Mouse (Mus musculus) thymus, postnatal 4 days (tissue): Measurements from ENCODE around the gene Mgat3.
A peak's percentile ranks its signal among the peaks of the same experiment; 100 is the strongest.

Experiments used
- DNase-seq: peaks from one replicate; pipeline ENCODE4 v3.0.0; 2021

The Mgat3 gene

DNA sequence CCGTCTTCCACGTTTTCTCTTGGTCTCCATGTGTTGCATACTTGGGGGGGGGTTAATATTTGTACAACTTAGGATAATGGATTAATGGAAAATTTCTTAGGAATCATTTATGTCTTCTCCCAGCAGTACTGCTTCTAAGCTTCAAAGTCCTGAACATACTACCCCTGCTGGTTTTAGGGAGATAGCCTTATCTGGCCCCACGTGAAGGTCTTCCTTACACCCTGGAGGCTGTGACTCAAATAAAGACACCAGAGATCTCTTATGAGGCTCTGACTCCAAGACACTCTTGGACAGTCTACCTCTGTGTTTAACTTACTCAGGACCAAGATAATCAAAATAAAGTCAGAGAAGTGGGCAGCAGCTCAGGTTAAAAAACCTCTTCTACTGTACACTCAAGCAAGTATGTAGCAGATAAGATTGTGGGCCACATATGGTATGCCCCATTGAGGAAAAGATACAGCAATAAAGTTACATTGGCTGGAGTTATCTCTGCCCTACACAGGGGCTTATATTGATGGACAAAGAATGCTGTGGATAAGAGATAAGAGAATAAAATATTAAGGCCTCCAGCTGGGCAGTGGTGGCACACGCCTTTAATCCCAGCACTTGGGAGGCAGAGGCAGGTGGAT, 8.7 kb downstream of the Mgat3 start:
- no peak for DNase-seq

DNA sequence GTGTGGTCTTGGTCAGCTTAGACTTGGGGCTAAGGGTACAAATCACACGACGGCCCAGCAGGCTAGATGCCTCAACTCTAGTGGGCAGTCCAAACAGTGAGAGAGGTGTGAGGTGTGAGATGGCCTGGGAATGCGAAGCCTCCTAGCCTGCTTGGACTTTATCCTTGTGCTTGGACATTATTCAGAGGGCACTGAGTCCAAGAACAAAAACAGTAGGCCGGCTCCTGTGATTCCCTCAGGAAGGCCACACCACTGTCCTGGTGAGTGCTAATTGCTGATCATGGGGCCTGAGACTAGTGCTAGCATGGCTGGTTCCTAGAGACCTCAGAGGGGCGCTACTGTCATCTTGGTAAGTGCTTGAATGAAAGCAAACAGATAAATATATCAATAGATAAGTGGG, 15.4 kb downstream of the Mgat3 start:
- DNase-seq, result no peak

DNA sequence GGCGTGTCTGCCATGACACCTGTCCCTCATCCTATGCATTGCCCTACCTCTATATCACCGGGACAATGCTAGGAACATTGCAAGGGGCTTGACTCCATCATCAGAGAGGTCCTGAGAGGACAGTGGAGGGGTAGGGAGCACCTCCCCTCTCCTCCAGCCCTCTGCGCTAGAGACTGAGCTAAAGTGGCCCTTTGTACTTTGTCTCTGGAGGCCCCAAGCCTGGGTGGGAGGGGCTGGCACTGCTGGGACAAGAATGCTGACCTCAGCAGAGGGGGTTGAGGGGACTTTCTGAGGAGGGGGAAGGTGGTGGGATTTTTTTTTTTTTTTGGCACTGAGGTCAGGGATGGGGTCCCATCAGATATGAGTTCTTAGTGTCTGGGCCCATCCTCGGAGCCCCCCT, 16.6 kb downstream of the Mgat3 start:
- DNase-seq, result no peak

DNA sequence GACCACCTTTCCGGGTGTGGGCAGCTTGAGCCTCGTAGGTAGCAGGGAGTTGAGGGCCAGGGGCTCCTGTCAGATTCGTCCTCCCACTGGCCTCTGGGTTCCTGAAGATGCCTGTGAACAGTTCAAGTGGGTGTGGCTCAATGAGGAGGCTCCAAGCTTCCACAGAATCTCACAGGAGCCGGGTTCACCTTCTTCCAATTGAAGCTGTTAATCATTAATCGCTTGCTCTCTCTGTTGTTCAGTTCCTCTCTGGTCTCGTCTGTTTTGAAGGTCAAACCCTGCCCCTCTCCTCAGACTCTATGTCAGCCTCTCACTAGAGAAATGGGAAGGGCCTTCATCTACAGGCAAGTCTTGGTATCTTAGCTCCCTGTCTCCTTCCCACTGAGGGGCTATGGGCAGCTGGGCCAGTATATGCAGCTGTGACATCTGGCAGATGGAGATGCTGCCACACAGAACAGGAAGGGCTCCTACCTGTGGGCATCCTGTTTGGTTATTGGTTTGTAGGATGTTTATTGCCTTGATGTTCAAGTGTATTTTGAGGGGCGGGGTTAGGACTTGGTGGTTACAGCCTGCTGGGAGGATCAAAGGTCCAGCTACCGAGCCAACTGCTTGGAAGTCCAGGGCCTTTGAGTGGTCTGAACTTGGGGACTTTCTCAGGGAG, 18.2 kb downstream of the Mgat3 start:
- DNase-seq, result no peak

DNA sequence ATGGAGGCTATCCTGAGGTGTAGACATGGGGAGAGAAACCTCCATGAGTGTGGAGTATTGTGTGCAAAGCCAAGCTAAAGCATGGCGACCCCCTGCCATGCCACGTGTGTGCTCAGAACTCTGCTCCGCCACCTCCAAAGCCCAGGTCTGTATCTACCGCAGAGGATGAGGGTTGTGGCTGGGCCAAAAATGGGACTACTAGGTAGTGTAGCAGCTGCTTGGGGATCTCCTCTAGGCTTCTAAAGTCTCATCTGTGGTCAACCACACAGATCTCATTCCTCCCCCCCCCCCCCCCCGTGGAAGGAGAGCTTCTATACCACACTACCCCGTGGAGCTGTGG, 18.7 kb downstream of the Mgat3 start:
- DNase-seq, result peak; percentile 63

DNA sequence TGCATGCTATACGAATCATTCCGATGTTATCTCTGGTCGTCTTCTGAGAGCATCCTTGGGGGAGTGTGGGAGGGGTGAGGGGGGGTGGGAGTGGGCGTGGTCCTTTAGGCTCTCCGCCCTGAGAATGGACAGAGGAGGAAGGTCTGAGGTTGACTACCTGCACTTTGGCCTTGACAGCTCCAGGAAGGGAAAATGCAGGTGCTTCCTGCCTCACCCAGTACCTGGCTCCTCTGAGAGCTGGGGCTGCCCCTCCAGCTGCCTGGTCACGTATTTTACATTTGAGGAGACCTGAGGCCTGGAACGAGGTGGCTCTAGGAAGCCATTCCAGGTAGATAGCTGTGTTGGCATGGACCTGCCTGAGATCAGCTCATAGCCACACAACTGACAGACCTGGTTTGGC, 19.3 kb downstream of the Mgat3 start:
- DNase-seq, result no peak

DNA sequence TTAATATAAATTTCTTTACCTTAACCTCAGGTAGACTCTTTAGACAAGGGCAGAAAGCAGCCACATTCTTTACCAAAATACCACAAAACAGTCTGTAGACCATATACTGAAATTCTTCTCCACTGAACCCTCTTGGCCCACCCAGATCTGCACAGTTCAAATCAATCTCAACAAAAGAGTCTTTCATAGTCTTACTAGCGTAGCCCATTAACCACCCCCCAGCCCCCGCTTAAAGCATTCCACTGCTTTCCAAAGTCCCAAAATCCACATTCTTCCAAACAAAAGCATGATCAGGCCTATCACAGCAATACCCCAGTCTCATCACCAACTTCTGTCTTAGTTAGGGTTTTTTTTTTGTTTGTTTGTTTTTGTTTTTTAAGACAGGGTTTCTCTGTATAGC, 26.0 kb downstream of the Mgat3 start:
- DNase-seq, result no peak

DNA sequence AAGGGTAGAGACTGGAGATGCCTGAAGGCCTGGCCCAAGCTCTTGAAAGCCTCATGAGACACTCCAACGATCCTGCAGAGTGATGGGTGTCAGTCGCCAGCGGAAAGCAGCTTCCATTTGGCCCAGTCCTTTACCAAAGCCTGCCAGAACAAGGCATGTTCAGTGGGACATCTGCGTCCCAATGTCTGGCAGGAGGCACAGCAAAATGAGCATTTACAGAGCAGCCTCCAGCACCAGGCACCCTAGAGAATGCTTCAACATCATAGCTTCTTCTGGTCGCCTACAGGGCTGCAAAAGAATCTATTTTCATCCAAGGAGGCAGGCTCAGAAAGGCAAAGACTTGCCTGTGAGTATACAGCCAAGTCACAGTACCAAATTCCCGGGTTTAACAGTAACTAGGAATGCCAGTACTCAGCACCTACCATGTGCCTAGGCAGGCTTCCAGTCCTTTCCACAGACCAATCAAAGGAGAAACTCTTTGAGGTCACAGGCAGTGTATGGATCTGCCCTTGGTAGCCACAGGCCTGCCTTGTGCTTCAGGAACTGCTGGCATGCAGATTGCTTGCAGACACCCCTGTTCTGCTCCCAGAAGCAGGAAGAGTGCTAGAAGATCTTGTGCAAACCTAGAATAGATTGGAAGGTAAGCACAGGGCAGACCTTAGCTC, 28.7 kb downstream of the Mgat3 start:
- DNase-seq, result no peak

DNA sequence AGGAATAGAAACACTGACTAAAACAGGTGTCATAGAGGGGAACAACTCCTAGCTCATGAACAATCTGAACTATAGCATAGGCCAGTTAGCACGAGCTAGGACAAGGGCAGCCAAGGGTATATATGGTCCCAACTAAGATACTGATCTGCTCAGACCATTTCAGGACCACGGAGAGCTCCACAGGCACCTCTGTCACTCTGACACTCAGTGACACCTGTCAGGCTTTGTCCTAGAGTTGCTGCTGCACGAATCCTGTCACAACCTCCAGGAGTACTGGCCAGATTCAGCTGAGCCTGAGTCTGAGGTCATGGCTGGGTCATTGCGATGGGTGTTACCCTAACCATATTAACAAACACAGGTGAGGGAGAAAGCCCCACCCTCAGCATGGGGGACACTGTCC, 29.9 kb downstream of the Mgat3 start:
- DNase-seq, result peak; percentile 81

DNA sequence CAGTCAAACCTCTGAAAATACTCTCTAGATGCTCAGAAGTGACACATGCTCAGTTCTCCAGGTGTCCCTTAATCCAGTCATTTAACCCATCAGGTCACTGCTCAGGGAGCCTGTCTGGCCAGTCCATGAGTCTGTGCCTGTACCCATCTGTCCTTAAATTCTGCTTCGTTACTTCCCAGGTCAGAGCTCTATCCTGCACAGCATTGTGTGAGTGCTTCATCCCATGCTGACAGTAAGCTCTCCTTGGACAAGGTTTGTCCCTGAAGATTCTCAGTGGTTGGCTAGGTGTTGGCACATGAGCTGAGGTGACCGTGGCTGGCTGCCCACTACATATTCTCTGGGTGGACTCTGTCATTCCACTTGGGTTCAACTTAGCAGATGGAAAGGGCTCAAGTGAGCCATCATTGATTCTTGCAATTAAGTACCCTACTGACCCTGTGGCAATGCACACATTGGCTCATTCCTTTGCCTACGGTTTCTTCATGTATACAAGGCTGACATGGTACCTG, 32.6 kb downstream of the Mgat3 start:
- DNase-seq, result no peak

DNA sequence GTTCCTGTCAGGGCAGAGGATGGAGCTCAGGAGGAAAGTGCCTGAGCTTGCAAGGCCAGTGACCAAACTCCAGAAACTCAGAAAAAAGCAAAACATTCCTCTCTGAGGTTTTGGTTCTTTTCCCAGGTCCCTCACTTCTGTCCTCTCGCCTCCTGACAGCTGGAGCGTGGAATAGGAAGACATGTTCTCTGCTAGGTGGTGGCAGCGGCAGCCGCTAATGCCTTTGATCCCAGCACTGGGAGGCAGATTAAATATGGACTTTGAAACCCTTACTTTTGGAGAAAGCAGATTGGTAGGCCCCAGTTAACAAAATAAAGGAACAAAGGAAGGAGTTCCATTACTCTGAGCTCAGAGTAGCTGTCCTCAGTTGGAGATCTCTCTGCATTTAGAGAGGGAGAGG, 34.9 kb downstream of the Mgat3 start:
- DNase-seq, result no peak

DNA sequence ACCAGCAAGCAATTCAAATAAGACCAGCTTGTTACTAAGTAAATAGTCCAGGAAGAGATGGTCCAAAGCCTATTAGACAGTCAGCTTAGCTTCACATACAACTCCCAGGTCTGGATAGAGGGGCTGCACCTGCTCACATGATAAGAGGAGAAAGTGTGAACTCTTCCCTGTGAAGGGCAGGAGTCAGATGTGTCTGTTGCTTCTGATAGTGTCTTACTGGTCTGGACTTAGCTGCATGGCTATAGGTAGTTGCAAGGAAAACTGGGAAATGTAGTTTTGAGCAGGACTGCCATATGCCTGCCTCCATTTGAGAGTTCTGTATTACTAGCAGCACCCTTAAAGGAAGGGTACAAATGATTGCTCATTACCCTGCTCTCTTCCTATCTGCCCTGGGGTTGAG, 40.2 kb downstream of the Mgat3 start:
- DNase-seq, result no peak

DNA sequence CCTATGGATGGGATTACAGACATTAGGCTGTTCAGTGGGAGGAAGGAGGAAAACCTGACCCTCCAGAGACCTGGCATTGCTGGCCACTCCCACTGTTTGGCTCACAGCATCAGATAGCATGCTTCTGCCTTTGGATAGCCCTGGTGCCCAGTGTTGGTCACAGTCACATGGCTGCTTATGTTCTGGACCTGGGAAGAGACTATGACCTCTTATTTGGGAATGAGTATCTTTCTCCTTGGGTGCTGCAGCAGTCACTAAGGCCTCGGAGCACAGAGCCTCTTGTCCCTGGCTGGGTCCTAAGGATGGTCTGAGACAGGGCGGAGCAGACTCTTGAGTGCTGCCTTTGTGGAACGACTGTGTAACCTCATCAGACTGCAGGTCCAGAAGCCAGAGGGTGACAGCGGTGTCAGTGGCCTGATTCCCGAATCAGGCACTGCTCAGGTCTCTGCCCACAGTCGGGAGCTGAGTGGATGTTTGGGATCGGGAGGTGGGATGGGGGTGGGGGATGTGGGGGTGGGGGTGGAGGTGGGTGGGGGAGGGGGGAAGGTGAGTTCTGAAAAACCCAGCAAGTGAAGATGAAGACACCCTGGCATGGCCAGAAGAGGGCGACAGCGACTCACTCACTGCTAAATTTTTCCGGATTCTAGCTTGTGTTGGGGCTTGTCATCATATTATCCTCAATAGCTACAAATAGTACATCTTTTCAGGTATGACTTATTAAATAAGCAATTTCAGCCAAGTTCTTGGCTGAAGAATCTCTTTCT, 42.4 kb downstream of the Mgat3 start:
- DNase-seq, result peak; percentile 80

DNA sequence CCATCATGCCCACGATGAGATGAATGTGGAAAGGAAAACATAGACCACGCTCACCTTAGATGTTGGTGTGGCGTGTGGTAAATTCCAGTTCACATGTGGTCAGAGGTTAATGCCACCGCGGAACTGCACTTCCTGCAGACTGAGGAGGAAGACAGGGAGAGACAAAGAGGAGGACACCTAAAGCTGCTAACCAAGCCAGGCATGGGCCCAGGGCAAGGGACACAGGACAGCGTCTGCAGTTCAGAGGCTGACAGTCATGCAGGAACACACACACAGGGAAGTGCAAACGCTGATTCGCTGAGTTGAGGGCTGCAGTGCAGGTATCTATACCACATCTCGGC, 42.9 kb downstream of the Mgat3 start:
- no peak for DNase-seq

DNA sequence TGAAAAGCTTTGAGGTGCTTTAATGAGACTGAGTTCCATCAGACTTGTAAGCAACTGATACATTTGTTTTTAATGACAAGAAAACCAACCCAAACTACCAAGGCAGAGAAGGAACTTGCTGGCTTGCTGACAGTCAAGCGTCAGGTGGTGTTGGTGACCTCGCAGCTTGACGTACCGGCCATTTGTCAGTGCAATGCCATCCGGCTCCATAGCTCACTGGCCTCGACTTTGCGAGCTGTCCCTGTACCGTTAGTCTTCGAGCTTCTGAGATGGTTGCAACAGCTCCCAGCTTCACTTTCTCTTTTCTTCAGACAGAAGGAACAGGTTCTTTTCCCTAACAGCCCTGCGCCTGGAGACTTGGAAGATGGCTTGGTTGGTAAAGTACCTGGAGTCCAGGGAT, 44.0 kb downstream of the Mgat3 start:
- no peak for DNase-seq

DNA sequence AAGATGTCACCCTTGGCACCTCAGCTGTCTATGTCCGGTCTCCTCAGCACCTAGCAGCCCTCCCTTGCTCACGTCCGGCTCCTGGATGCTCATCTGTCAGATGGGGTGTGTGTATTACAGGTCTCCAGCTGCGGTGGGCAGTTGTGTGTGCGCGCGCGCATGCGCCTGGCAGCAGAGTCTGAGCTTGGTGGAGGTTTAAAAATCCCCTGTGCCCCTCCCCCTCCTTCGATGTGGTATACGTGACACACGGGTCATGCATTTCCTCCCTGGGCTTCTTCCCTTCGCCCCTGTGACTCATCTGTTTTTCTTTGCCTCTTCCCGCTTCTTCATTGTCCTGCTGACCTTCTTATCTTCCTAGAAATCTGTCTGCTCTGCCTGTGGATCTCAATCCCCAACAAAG, 45.7 kb downstream of the Mgat3 start:
- peak; percentile 70 for DNase-seq

DNA sequence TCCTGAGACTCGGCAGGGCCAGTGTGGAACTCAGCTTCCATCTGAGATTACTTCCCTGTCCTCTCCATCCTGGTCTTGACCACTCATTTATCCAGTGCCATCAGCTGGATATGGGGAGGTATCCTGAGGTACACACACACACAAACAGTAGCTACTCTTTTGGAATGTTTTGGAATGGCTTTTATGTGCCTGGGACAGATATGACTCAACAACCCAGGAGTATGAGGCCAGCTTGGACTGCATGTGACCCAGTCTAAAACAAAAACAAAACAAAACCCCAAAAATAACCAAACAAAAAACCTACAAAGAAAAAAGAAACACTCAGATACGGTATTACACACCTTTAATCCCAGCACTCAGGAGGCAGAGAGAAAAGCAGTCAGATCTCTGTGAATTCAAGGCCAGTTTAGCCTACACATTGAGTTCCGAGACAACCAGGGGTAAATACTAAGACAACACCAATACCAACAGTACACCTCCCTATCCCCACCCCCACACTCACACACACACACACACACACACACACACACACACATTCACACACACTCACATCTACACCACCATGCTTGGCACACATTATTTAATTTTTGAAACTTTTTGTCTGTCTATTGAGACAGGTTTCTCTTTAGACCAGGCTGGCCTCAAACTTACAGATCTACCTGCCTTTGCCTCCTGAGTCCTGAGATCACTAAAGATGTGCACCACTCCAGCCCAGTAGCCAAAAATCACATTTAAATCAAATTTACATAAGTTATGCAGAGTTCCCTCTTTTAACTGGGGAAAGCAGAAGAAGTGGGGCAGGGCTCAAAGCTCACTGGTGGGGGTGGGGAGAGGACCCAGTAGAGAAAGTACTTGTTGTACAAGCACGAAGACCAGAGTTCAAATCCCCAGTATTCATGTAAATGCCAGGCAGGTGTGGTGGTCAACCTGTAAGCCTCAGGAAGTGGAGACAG, 46.5 kb downstream of the Mgat3 start:
- no peak for DNase-seq

DNA sequence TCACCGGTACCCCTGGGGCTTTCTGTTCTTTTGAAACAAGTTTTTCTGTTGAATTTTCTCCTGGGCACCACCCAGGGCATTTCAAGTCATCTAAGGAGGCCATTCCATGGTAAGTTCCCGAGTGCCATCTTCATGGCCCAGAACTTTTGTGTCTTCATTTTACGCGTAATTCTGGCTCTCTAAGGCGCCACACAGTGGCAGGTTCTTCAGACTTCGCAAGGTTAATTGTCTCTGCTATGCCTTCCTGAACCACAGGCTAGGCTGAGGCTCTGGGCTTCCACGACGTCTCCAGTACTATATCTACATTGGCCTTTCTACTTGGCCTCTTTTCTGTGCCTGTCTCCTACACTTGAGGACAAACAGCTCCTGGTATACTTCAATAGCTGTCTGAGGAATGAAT, 47.5 kb downstream of the Mgat3 start:
- DNase-seq, result no peak

DNA sequence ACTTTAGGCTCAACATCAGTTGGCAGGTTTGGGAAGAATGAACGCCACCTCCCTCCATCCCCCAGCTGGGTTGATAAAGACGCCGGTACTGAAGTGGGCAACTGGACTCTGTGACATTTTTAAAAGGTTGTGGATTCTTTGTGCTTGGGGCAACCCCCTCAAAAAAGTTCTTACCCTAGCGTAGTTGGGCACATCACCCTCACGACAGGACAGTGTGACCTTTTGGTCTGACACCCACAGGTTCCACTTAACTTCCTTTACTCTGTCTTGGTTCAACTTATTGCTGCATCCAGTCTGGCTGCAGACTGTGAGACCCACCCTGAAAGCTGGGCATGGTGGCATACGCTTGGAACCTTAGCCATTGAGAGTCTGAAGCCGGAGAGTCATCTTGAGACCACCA, 50.2 kb downstream of the Mgat3 start:
- DNase-seq, result no peak

DNA sequence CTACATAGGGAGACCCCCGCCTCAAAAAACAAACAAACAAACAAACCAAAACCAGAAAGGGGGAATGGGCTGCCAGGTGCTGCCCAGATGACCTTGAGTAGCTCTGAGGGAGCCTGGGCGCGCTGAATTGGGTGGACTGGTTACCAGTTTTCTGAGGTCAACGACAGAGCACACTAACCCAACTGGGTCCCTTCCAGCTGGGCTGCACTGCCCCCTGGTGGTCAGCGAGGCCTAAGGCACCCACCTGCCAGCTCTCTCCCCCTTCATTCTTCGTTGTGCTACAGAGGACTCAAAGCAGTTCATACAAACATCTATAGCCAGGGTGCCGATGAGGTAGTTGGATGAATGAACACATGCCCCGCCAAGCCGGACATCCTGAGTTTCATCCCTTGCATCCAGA, 51.7 kb downstream of the Mgat3 start:
- DNase-seq, result peak; percentile 96

DNA sequence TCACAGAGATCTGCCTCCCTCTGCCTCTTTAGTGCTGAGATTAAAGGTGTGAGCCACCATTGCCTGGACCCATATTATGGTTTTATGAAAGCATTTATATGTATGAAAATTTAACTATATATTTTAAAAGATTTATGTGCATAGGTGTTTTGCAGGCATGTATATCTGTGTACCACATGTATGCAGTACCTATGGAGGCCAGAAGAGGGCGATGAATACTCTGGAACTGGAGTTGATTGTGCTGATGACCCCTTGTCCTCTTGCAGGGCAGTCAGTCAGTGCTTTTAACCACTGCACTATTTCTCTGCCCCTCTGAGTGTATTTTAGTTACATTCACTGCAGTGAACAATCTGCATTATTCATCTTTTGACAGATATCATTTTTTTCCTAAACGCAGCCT, 52.3 kb downstream of the Mgat3 start:
- peak; percentile 82 for DNase-seq

DNA sequence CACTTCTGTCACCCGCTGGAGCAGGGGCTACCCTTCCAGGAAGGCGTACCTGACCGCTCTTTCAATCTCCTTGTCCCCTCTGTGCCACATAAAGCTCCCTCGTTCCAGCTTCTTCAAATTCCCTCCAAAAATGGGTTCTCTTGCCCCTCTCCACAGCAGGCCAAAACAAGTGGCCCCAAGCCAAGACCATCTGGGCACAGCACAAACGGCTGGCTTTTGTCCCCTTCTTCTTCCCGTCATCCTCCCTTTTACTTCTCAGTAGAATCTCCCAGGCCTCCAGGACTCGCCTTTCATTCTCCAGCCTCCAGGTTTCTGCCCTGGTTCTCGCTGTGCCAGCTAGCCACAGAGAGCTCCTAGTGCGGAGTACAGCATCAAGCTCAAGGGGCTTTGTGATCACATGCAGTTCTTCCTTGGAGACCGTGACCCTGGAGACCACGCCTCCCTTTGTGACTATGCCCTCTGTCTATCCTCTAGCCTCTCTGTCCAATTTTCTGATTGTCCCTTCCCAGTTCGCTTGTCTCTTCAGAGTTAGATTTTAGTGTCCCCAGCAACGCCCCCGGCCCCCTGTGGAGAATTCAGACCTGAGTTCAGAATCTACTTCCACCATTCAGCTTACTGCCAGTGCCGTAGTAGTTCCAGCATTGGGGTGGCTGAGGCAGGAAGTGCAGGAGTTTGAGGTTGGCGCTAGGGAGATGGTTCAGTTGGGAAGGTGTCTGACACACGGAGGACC, 54.7 kb downstream of the Mgat3 start:
- DNase-seq, result no peak
